ENCODE assay signal across 8 mouse cellular contexts in genomic region chr3:87910573-87911141, GRCm38 (mm10). TPM values are rescaled to one million over a fixed set of nuclear protein-coding genes. Genes with fewer than 3 reads are reported as not detected.
DNase-seq lines count a peak whose midpoint lies in the region; ATAC-seq lines count a peak whose summit lies in the region.

No protein-coding gene starts in this region.

- no peak for ATAC-seq in forebrain, embryonic 13.5 days
- no peak for ATAC-seq in erythroid progenitor cell, adult 5-6 weeks (replicated peaks; ENCODE audit: low FRiP score, poor library complexity, severe bottlenecking)

- H3K36me3 ChIP-seq in forebrain, embryonic 13.5 days (ENCODE audit: poor library complexity, severe bottlenecking): peaks cover 28% of the 10 kb centered on the region

- H3K4me1 ChIP-seq in brown adipose tissue, adult 24 weeks (ENCODE audit: control insufficient read depth, insufficient read depth, insufficient read length, low read length): peaks cover 23% of the 10 kb centered on the region
- H3K4me1 ChIP-seq in forebrain, embryonic 13.5 days: peaks cover 51% of the 10 kb centered on the region

- no peaks in the 10 kb centered on the region for H3K27me3 ChIP-seq in forebrain, embryonic 13.5 days

- WGBS in forebrain, embryonic 13.5 days: 4% methylated on average over 12 of the region's 12 CpGs

- H3K27ac ChIP-seq in brown adipose tissue, adult 24 weeks (replicated peaks; ENCODE audit: low read depth, low read length): peak overlapping the region; percentile 98
- peak overlapping the region; percentile 76 for H3K27ac ChIP-seq in forebrain, embryonic 13.5 days

- DNase-seq in MN1 (ENCODE audit: low spot score): peak; percentile 89
- peak; percentile 92 for DNase-seq in heart, postnatal 4 days
- DNase-seq in layer of hippocampus, adult 8-10 months (ENCODE audit: low spot score in 2 of 2): peak; percentile 39 to 66
- peak; percentile 91 to 94 for DNase-seq in lung, postnatal 4 days
- peak; percentile 62 for DNase-seq in retina, postnatal 7 days (ENCODE audit: low read depth, low spot score)

- peak overlapping the region; percentile 79 for H3K4me3 ChIP-seq in brown adipose tissue, adult 24 weeks (ENCODE audit: insufficient read depth, low read depth, low read length)
- peak overlapping the region; percentile 39 for H3K4me3 ChIP-seq in forebrain, embryonic 13.5 days

- H3K4me2 ChIP-seq in forebrain, embryonic 13.5 days: peak overlapping the region; percentile 97

- peak overlapping the region; percentile 51 for H3K9ac ChIP-seq in forebrain, embryonic 13.5 days

- no peaks in the 10 kb centered on the region for H3K9me3 ChIP-seq in forebrain, embryonic 13.5 days (replicated peaks)

RNA-seq across cellular contexts. Expression of gene Hdgf, which starts 4.5 kb away (rescaled TPM):
- polyA plus RNA-seq in brown adipose tissue, adult 24 weeks (2012; ENCODE audit: insufficient read depth, insufficient read length, missing spikeins): 178 and 215 TPM in 2 replicates
- 106 and 147 TPM in 2 replicates for polyA plus RNA-seq in forebrain, embryonic 13.5 days (2015; fragmentation: Nextera tagmentation; extraction: Ambion mirVana)
- 100 to 1,000 TPM; 146 to 151 TPM for total RNA-seq in heart, postnatal 4 days (2021)
- total RNA-seq in layer of hippocampus, adult 8-10 months (2022): 100 to 1,000 TPM; 137 to 145 (median 140) TPM
- total RNA-seq in erythroid progenitor cell, adult 5-6 weeks (2015; ENCODE audit: low replicate concordance): 255 and 262 TPM in 2 replicates
- total RNA-seq in erythroid progenitor cell, adult 5-6 weeks (2017; ENCODE audit: low replicate concordance): 349 and 393 TPM in 2 replicates

RNA-seq across cellular contexts. Expression of gene Mrpl24, which starts 8.6 kb away (rescaled TPM):
- polyA plus RNA-seq in brown adipose tissue, adult 24 weeks (2012; ENCODE audit: insufficient read depth, insufficient read length, missing spikeins): 158 and 172 TPM in 2 replicates
- polyA plus RNA-seq in forebrain, embryonic 13.5 days (2015; fragmentation: Nextera tagmentation; extraction: Ambion mirVana): 70.2 and 77.2 TPM in 2 replicates
- total RNA-seq in heart, postnatal 4 days (2021): 10 to 100 TPM; 68.2 to 68.9 TPM
- 10 to 100 TPM; 58.6 to 59.7 (median 59.5) TPM for total RNA-seq in layer of hippocampus, adult 8-10 months (2022)
- total RNA-seq in erythroid progenitor cell, adult 5-6 weeks (2015; ENCODE audit: low replicate concordance): 68.1 and 70.4 TPM in 2 replicates
- 31.3 and 38.0 TPM in 2 replicates for total RNA-seq in erythroid progenitor cell, adult 5-6 weeks (2017; ENCODE audit: low replicate concordance)

RNA-seq across cellular contexts. Expression of gene Isg20l2, which starts 19.5 kb away (rescaled TPM):
- polyA plus RNA-seq in brown adipose tissue, adult 24 weeks (2012; ENCODE audit: insufficient read depth, insufficient read length, missing spikeins): 6.7 and 7.9 TPM in 2 replicates
- polyA plus RNA-seq in forebrain, embryonic 13.5 days (2015; fragmentation: Nextera tagmentation; extraction: Ambion mirVana): 61.8 and 63.0 TPM in 2 replicates
- 10 to 100 TPM; 20.1 to 21.2 TPM for total RNA-seq in heart, postnatal 4 days (2021)
- total RNA-seq in layer of hippocampus, adult 8-10 months (2022): 10 to 100 TPM; 12.7 to 16.1 (median 15.1) TPM
- total RNA-seq in erythroid progenitor cell, adult 5-6 weeks (2015; ENCODE audit: low replicate concordance): 13.3 and 16.8 TPM in 2 replicates
- 11.6 and 11.7 TPM in 2 replicates for total RNA-seq in erythroid progenitor cell, adult 5-6 weeks (2017; ENCODE audit: low replicate concordance)

RNA-seq across cellular contexts. Expression of gene Rrnad1, which starts 19.9 kb away (rescaled TPM):
- 4.5 and 6.7 TPM in 2 replicates for polyA plus RNA-seq in brown adipose tissue, adult 24 weeks (2012; ENCODE audit: insufficient read depth, insufficient read length, missing spikeins)
- 20.7 and 22.7 TPM in 2 replicates for polyA plus RNA-seq in forebrain, embryonic 13.5 days (2015; fragmentation: Nextera tagmentation; extraction: Ambion mirVana)
- total RNA-seq in heart, postnatal 4 days (2021): 1 to 10 TPM; 7.7 to 8.9 TPM
- 10 to 100 TPM; 25.2 to 31.5 (median 26.2) TPM for total RNA-seq in layer of hippocampus, adult 8-10 months (2022)
- 2.5 and 5.0 TPM in 2 replicates for total RNA-seq in erythroid progenitor cell, adult 5-6 weeks (2015; ENCODE audit: low replicate concordance)
- total RNA-seq in erythroid progenitor cell, adult 5-6 weeks (2017; ENCODE audit: low replicate concordance): 4.9 and 5.3 TPM in 2 replicates

RNA-seq across cellular contexts. Expression of gene Prcc, which starts 25.2 kb away (rescaled TPM):
- polyA plus RNA-seq in brown adipose tissue, adult 24 weeks (2012; ENCODE audit: insufficient read depth, insufficient read length, missing spikeins): 25.6 and 28.7 TPM in 2 replicates
- polyA plus RNA-seq in forebrain, embryonic 13.5 days (2015; fragmentation: Nextera tagmentation; extraction: Ambion mirVana): 14.5 TPM in 2 replicates
- total RNA-seq in heart, postnatal 4 days (2021): 10 to 100 TPM; 56.2 to 56.9 TPM
- 10 to 100 TPM; 53.2 to 58.8 (median 53.7) TPM for total RNA-seq in layer of hippocampus, adult 8-10 months (2022)
- 12.6 and 17.7 TPM in 2 replicates for total RNA-seq in erythroid progenitor cell, adult 5-6 weeks (2015; ENCODE audit: low replicate concordance)
- 12.0 and 13.2 TPM in 2 replicates for total RNA-seq in erythroid progenitor cell, adult 5-6 weeks (2017; ENCODE audit: low replicate concordance)
